Mouse (Mus musculus) ES-Bruce4 (cell line): ENCODE data around the gene Ndufb11.

Experiments
- CTCF ChIP-seq: IDR thresholded peaks from one replicate; pipeline ENCODE4 v1.8.1; 2011; ENCODE audit warnings: low read depth, low read length
- POLR2A ChIP-seq: IDR thresholded peaks from one replicate; pipeline ENCODE4 v1.8.1; 2011; ENCODE audit warnings: low read length; ENCODE audit not compliant: insufficient read depth

- no peak for TF ChIP-seq POLR2A
- no peak for TF ChIP-seq CTCF
Observed at GRCm38 (mm10) chrX:20587968-20588367, 29.5 kb downstream of the Ndufb11 start.
